Mouse (Mus musculus) myocyte (in vitro differentiated cells): ENCODE results near the gene Arl10. TPM values are rescaled to one million over a fixed set of nuclear protein-coding genes. Genes with fewer than 3 reads are reported as not detected.
"Not testable (repeated sequence)": the region's sequence is repeated elsewhere in the genome, so short reads cannot be mapped to it uniquely, and the experiment has no call there.

Experiments used
- H3K27me3 ChIP-seq: one replicate; pipeline ENCODE4 v1.6.1; 2011; ENCODE audit not compliant: control insufficient read depth, insufficient read depth, insufficient read length
- H3K36me3 ChIP-seq: one replicate; pipeline ENCODE4 v1.6.1; 2011; ENCODE audit not compliant: control insufficient read depth, insufficient read depth
- H3K4me2 ChIP-seq: one replicate; pipeline ENCODE4 v1.6.1; 2011; ENCODE audit warnings: low read depth, control low read depth
- H3K4me3 ChIP-seq: one replicate; pipeline ENCODE4 v1.5.1; 2011; ENCODE audit warnings: mild to moderate bottlenecking, control low read depth, moderate library complexity
- H3K79me2 ChIP-seq: one replicate; pipeline ENCODE4 v1.6.1; 2011; ENCODE audit not compliant: control insufficient read depth, insufficient read depth
- H3ac ChIP-seq: one replicate; pipeline ENCODE4 v1.6.1; 2011; ENCODE audit not compliant: control insufficient read depth, insufficient read length
- CEBPB ChIP-seq: IDR thresholded peaks from 2 replicates; pipeline ENCODE4 v1.6.1; 2011; ENCODE audit warnings: mild to moderate bottlenecking, moderate library complexity; ENCODE audit not compliant: poor library complexity, insufficient read depth, severe bottlenecking
- E2F4 ChIP-seq: IDR thresholded peaks from one replicate; pipeline ENCODE4 v1.6.1; 2011; ENCODE audit warnings: mild to moderate bottlenecking, control low read depth, moderate library complexity; ENCODE audit not compliant: insufficient read depth
- MAX ChIP-seq: IDR thresholded peaks from one replicate; pipeline ENCODE4 v1.6.1; 2011; ENCODE audit warnings: low read depth, mild to moderate bottlenecking, control low read depth
- MYOD1 ChIP-seq, 3 experiments: IDR thresholded peaks; one replicate each; pipeline ENCODE4 v1.6.1; 2011; ENCODE audit warnings: control low read depth in 2 of 3, low read depth in 2 of 3, mild to moderate bottlenecking in 2 of 3, moderate library complexity in 1 of 3; ENCODE audit not compliant: insufficient read length in 2 of 3, control insufficient read depth in 1 of 3
- MYOG ChIP-seq, 3 experiments: IDR thresholded peaks; one replicate each; pipeline ENCODE4 v1.6.1; 2011; ENCODE audit warnings: control low read depth in 2 of 3, low read depth in 2 of 3, mild to moderate bottlenecking in 2 of 3; ENCODE audit not compliant: insufficient read length in 2 of 3, control insufficient read depth in 1 of 3, insufficient read depth in 1 of 3
- POLR2A ChIP-seq: IDR thresholded peaks from one replicate; pipeline ENCODE4 v1.6.1; 2011; ENCODE audit warnings: low read depth, mild to moderate bottlenecking, control low read depth, moderate library complexity; ENCODE audit not compliant: insufficient read length
- POLR2AphosphoS2 ChIP-seq: IDR thresholded peaks from one replicate; pipeline ENCODE4 v1.6.1; 2011; ENCODE audit warnings: low read depth, control low read depth; ENCODE audit not compliant: insufficient read length
- REST ChIP-seq: IDR thresholded peaks from one replicate; pipeline ENCODE4 v1.6.1; 2011; ENCODE audit warnings: mild to moderate bottlenecking, control low read depth, moderate library complexity; ENCODE audit not compliant: insufficient read depth, insufficient read length
- SRF ChIP-seq: IDR thresholded peaks from one replicate; pipeline ENCODE4 v1.6.1; 2011; ENCODE audit warnings: low read depth; ENCODE audit not compliant: control insufficient read depth, insufficient read length
- TCF12 ChIP-seq: IDR thresholded peaks from one replicate; pipeline ENCODE4 v1.6.1; 2011; ENCODE audit warnings: mild to moderate bottlenecking, control low read depth; ENCODE audit not compliant: poor library complexity, insufficient read depth, severe bottlenecking
- TCF3 ChIP-seq: IDR thresholded peaks from one replicate; pipeline ENCODE4 v1.6.1; 2011; ENCODE audit warnings: low read depth, control low read depth; ENCODE audit not compliant: insufficient read length
- USF1 ChIP-seq: IDR thresholded peaks from one replicate; pipeline ENCODE4 v1.6.1; 2011; ENCODE audit warnings: low read depth, mild to moderate bottlenecking, control low read depth, moderate library complexity
- polyA plus RNA-seq: library from polyadenylated mRNA; unstranded; fragments of >200 nt; fragmentation: generic; extraction: Trizol; gene quantifications from one replicate; pipeline ENCODE4 v1.2.1, GENCODE M21; 2012; ENCODE audit warnings: missing spikeins

Arl10 gene
- polyA plus RNA-seq, 1 experiment, result 15.3 TPM

GRCm38 (mm10) chr13:54610613-54610971 is 35.8 kb downstream of the Arl10 start:
- Histone ChIP-seq H3ac (peak overlapping the region; percentile 13), H3K27me3 (no peaks in the 10 kb centered on the region), H3K36me3 (no peaks in the 10 kb centered on the region), H3K4me2 (peak overlapping the region; percentile 75), H3K4me3 (peak overlapping the region; percentile 36), H3K79me2 (no peaks in the 10 kb centered on the region)
- TF ChIP-seq TCF3 (no peak), REST (no peak), POLR2AphosphoS2 (no peak), USF1 (no peak), CEBPB (no peak), SRF (no peak), E2F4 (no peak), MAX (no peak), POLR2A (no peak), MYOD1 (IDR thresholded peaks at IDR 0.05; ENCODE audit: control insufficient read depth in 1 of 3, insufficient read length in 2 of 3, low read depth in 2 of 3) (no peak), MYOG (IDR thresholded peaks at IDR 0.05; ENCODE audit: control insufficient read depth in 1 of 3, insufficient read depth in 1 of 3, insufficient read length in 2 of 3, low read depth in 2 of 3) (no peak), TCF12 (no peak)

GRCm38 (mm10) chr13:54610972-54611754 is 36.3 kb downstream of the Arl10 start, which contains the start of gene Cltb:
Gene Cltb, minus strand, starts transcription at chr13:54611344.
- H3K79me2 ChIP-seq, result no peaks in the 10 kb centered on the region
- no peaks in the 10 kb centered on the region for H3K36me3 ChIP-seq
- H3ac ChIP-seq, result peak within 1 kb of the TSS; percentile 13
- H3K4me3 ChIP-seq, result peak within 1 kb of the TSS; percentile 36
- TF ChIP-seq POLR2AphosphoS2, result peak; percentile 68
- no peak for TF ChIP-seq MAX
- no peak for TF ChIP-seq E2F4
- TF ChIP-seq MYOG (IDR thresholded peaks at IDR 0.05; ENCODE audit: control insufficient read depth in 1 of 3, insufficient read depth in 1 of 3, insufficient read length in 2 of 3, low read depth in 2 of 3), result peak in 1 of 3 experiments; percentile 3
- peak; percentile 73 for TF ChIP-seq POLR2A
- H3K27me3 ChIP-seq, result no peaks in the 10 kb centered on the region
- H3K4me2 ChIP-seq, result peak within 1 kb of the TSS; percentile 75

GRCm38 (mm10) chr13:54613141-54613540 is 38.3 kb downstream of the Arl10 start:
- H3ac ChIP-seq, H3K79me2 ChIP-seq, H3K36me3 ChIP-seq, H3K4me3 ChIP-seq, H3K4me2 ChIP-seq, H3K27me3 ChIP-seq: not testable (repeated sequence)

- no peaks in the 10 kb centered on the region for H3K79me2 ChIP-seq
- no peak overlapping the region for H3ac ChIP-seq
- no peak overlapping the region for H3K4me2 ChIP-seq
- no peaks in the 10 kb centered on the region for H3K36me3 ChIP-seq
- H3K4me3 ChIP-seq, result no peak overlapping the region
- H3K27me3 ChIP-seq, result no peaks in the 10 kb centered on the region
- TF ChIP-seq MYOD1 (IDR thresholded peaks at IDR 0.05; ENCODE audit: control insufficient read depth in 1 of 3, insufficient read length in 2 of 3, low read depth in 2 of 3) (no peak), USF1 (no peak), MAX (no peak), TCF3 (no peak), CEBPB (no peak), REST (no peak), MYOG (IDR thresholded peaks at IDR 0.05; ENCODE audit: control insufficient read depth in 1 of 3, insufficient read depth in 1 of 3, insufficient read length in 2 of 3, low read depth in 2 of 3) (no peak), POLR2A (no peak), SRF (no peak), POLR2AphosphoS2 (no peak), E2F4 (no peak), TCF12 (no peak)
These were observed 41.5 kb downstream of the Arl10 start for GRCm38 (mm10) chr13:54616307-54616706.

- Histone ChIP-seq H3K4me3 (no peak overlapping the region), H3K27me3 (no peaks in the 10 kb centered on the region), H3K79me2 (peaks cover 3% of the 10 kb centered on the region), H3ac (no peak overlapping the region), H3K4me2 (no peak overlapping the region), H3K36me3 (no peaks in the 10 kb centered on the region)
- TF ChIP-seq MYOG (IDR thresholded peaks at IDR 0.05; ENCODE audit: control insufficient read depth in 1 of 3, insufficient read depth in 1 of 3, insufficient read length in 2 of 3, low read depth in 2 of 3) (no peak), POLR2A (no peak), MAX (no peak)
These were observed 42.2 kb downstream of the Arl10 start for GRCm38 (mm10) chr13:54616998-54617397.
